Mouse (Mus musculus): ENCODE results near the gene Adgrd1. TPM values are rescaled to one million over a fixed set of nuclear protein-coding genes. Genes with fewer than 3 reads are reported as not detected.

Gene Adgrd1
- total RNA-seq, 1 experiment from 2014 or later: 0.96 TPM

DNA sequence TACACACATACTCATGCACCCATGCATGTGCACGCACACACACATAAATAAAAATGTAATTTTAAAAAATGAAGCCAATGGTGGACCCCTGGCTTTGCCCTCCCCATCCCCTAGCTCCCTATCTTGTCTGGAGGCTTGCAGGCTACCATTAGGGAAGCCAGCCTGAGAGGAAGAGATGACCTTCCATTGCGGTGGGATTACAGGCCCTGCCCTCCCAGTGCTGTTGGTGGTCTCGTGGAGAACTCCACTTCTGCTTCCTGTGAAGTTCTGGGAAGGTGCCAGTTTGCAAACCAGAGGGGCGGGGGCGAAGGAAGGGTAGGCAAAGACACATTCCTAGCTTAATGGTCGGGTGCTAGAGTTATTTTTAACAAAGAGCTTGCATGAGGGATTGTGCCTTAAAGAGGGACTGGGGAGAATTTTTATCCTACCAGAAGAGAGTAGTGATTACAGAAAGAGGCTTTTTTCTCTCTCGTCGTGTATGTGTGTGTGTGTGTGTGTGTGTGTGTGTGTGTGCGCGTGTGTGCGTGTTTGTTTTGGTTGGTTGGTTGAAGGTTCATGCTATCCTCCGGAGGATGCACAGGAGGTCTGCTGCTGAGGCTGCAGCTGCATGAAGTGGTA, 50.5 kb downstream of the Adgrd1 start:
- ATAC-seq (replicated peaks; ENCODE audit: low read depth, poor library complexity, severe bottlenecking): peak; percentile 82

DNA sequence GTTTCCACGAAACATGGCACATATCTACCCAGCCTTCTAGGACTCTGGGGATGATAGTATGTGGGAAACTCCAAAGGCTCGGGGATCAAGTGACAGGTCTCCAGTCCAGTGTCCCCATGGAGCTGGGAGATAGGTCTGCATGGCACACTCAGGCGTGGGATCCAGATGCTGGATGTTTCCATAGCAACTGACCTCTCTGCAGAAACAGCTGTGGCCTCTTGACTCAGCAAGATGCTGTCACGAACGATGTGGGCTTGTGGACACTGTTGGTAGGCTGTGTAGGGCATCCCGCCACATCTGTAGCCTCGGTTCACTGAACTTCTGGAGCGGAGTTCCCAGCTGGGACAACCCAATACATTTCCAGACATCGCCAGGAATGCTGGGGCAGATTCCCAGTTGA, 51.9 kb downstream of the Adgrd1 start:
- no peak for ATAC-seq (replicated peaks; ENCODE audit: low read depth, poor library complexity, severe bottlenecking)

DNA sequence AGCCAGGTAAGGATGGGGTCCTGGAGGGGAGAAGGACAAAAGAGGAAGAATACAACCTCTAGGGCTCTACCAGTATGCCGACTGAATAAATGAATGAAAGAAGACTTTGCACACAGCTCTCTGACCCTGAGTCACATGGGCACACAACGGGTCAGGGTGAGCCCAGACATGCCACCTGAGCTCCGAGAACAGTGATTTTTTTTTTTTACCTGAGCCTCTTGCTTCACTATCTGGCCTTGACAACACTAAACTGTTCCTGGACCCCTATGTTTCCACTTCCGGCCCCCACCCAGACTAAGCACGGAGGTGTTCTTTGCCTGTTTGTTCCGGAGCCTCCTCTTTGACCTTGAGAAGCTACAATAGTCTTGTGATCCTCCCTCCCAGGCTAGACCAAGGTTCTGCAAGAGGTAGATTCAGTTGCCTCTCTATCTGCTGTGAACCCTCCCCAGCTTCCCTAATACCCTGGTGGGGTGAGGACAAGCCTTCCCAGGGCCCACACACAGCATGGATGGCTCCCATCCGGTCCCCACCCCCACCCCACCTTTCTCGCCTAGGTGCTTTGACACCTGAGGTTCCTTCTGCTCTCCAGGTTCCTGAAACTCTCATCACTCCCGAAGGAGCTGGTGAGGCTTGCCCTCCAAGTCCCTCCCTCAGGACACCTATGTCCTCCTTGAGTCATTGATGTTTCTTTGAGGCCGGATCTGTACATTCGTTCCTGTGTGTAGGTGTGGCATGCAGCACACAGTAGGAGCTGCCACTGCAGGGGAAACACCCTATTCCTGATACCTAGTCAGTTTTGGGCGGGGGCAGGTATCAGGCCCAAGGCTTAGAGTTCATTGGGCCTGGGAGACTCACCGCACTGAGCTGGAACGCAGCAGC, 58.7 kb downstream of the Adgrd1 start:
- ATAC-seq (replicated peaks; ENCODE audit: low read depth, poor library complexity, severe bottlenecking): no peak

DNA sequence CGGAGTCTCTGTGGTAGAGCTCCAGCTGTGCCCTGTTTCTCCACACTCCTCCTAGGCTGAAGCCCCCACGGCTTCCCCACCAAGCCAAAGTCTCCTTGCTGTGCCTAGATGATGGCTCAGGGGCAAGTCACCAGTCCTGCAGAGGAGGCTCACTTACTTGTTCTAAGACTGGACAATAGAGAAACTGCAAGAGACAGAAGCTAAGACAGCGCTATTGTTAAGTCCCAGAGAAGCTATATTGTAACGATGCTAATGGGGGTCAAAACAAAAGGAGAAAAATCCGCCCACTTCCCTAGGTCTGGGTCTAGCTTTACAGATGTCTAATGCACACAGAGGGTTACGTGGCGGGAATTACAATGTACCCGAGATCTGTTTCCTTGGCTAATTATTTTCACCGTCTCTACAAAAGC, 59.4 kb downstream of the Adgrd1 start:
- ATAC-seq (replicated peaks; ENCODE audit: low read depth, poor library complexity, severe bottlenecking): no peak

DNA sequence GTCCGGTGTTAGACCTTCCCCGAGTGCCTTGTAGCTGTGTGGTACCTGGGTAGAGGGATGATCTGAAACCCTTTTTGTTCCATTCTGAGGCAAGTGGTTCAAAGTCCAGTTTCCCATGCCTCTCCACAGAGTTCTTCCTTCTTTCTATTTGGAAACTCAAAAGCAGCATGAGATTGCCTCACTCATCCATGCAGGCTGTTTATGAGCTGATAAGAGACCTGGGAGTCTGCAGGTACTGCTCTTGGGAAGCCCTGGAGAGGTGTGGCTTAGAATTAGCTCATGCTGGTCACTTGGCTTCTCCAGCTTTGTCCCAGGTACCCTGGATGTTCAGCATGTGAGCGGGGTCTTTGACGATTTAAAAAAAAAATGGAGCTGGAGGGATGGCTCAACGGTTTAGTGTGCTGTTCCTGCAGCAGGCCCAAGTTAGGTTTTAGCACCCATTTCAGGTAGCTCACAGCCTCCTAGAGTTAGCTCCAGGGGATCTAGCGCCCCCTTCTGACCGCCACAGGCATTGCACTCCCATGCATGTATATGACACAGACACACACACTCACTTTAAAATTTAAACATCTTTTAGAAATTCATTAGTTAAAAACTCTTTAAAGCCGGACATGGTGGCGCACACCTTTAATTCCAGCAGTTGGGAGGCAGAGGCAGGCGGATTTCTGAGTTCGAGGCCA, 65.0 kb downstream of the Adgrd1 start:
- 0 out of 2 replicates have a peak, but pooled peaks have one; percentile 45 for ATAC-seq (replicated peaks; ENCODE audit: low read depth, poor library complexity, severe bottlenecking)

DNA sequence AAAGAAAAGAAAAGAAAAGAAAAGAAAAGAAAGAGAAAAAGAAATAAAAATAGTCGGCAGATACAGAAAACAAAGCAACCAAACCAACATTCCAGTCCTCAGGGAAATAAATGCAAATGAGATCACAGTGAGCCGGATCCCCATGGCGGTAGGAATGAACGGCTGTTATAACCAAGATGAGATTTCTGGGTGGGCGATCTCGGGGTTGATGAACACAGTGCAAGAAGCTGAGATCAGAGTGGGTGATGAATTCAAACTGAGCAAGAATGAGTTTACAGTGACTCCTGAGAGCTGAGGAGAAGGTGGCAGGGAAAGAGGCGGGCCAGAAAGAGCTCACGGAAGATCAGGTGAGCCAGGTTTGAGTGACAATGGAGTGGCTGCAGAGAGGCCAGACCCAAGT, 66.9 kb downstream of the Adgrd1 start:
- no peak for ATAC-seq (replicated peaks; ENCODE audit: low read depth, poor library complexity, severe bottlenecking)

DNA sequence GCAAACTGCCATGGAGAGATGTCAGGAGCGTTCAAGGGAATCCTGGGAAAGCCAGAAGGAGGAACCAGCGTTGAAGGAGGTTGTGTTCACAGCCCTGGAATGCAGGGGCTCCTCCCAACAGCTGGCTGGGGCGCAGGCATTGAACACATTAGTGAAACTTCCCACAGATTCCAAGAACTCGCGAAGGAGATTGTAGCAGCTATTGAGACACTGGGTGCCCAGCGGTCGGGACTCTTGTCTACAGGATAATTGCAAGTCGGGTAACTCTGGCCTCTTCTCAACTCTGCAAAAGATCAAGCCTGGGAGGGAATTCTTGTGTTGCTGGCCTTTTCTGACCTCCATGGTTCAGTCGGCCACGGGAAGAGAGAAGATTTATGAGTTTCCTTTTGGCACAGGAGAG, 67.5 kb downstream of the Adgrd1 start:
- ATAC-seq (replicated peaks; ENCODE audit: low read depth, poor library complexity, severe bottlenecking): no peak

DNA sequence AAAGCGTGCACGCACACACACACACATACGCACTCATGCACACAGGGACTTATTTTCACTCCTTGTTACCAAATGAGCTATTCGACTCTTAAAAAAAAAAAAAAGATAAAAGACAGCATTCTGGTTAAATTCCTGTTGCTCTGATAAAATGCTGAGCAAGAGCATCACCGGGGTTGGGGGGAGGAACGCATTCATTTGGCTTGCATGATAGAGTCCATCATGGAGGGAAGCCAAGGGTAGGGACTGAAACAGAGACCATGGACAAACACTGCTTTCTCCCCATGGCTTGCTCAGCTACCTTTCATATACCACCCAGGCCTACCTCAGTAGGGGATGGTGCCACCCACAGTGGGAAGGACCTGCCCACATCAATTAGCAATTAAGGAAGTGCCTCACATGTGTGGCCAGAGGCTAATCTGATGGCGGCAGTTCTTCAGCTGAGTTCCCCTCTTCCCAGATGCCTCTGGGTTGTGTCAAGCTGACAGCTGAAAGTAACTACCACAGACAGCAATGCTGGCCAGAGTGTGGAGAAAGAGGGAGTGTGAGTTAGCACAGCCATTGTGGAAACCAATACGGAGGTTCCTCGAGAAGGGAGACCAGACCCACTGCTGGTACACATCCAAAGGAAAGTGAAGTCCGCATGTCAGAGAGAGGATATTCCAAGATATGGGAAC, 68.5 kb downstream of the Adgrd1 start:
- ATAC-seq (replicated peaks; ENCODE audit: low read depth, poor library complexity, severe bottlenecking): peak; percentile 63

DNA sequence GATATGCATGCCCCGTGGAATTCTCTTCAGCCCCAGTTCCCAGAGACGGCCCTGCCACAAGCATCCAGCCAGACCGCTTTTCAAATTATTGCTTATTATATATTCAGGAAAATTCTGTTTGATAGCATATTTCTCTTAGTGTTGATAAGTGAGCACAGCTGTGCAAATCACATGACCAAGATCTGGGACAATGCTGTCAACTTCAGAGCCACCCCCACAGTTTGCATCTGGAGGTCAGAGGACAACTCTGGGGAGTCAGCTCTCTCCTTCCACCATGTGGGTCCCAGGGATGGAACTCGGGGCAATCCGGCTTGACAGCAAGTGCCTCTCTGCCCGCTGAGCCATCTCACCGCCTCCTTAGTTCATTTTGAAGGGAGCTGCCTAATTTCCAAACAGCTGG, 69.0 kb downstream of the Adgrd1 start:
- ATAC-seq (replicated peaks; ENCODE audit: low read depth, poor library complexity, severe bottlenecking): no peak

DNA sequence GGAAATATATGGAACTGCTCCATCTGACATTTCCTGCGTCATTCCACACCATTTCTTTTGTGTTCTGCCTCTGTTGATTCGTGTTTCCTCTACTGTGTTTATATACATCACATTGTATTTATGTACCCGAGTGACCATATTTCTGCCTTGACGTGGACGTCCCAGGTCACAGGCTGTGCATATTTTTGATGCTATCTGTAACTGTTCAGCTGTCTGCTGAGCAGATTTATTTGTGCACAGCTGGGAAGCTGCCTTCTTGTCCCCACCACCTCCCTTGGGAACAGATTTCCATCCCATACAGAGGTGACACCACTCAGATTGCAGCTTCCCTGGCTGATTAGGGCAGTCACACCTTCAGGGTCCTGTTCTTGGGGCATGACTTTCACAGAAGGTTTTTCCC, 72.5 kb downstream of the Adgrd1 start:
- no peak for ATAC-seq (replicated peaks; ENCODE audit: low read depth, poor library complexity, severe bottlenecking)

DNA sequence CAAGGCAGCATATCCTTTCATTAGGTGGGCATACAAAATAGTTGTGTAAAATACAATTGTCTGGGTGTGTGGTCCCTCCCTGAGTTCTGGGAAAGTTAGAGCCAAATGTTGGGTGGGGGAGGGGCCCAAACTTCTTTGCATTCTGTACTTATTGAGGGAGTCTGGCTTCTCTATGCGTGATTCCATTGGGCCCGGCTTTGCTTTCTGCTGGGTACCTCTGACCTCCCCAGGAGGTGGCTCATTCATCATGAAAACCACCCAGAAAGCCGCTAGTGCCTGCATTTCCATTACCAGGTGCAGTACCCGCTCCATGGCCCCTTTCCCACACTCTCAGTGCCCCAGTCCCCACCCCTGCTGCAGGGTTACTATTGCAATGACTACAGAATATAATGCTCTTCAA, 73.0 kb downstream of the Adgrd1 start:
- ATAC-seq (replicated peaks; ENCODE audit: low read depth, poor library complexity, severe bottlenecking): no peak

DNA sequence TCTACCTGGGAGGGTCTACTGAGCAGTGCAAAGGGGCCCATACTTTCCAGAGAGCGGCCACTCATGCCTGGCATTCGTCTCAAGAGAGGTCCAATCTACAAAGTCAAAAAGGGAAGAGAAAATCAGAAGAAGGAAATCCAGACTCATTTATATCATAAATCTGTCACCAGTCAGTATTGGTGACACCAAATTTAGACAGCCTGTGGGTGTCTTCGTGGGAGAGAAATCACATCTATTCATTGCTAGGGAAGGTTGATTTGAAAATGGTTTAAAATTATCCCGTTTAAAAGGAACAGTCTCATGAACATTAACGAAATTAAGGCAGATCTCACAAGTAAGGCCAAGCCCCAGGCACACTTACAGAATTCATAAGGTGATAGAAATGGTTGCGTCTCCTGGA, 76.0 kb downstream of the Adgrd1 start:
- ATAC-seq (replicated peaks; ENCODE audit: low read depth, poor library complexity, severe bottlenecking): no peak

DNA sequence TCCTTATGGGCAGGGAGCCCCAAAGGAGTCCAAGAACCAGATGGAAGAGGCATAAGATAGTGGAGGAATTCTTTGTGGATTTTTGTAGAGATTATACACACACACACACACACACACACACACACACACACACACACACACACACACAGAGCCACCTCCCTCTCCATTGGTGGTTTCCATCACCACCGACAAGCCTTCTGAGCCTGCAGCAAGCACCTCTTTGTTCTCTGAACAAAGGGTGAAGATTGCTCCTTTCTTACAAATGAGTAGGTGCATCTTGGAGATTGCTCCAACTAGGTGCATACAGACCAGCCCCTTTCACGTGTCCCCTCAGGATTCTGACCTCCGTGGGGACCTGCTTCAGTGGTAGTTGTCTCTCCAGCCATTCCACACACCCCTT, 79.4 kb downstream of the Adgrd1 start:
- no peak for ATAC-seq (replicated peaks; ENCODE audit: low read depth, poor library complexity, severe bottlenecking)

DNA sequence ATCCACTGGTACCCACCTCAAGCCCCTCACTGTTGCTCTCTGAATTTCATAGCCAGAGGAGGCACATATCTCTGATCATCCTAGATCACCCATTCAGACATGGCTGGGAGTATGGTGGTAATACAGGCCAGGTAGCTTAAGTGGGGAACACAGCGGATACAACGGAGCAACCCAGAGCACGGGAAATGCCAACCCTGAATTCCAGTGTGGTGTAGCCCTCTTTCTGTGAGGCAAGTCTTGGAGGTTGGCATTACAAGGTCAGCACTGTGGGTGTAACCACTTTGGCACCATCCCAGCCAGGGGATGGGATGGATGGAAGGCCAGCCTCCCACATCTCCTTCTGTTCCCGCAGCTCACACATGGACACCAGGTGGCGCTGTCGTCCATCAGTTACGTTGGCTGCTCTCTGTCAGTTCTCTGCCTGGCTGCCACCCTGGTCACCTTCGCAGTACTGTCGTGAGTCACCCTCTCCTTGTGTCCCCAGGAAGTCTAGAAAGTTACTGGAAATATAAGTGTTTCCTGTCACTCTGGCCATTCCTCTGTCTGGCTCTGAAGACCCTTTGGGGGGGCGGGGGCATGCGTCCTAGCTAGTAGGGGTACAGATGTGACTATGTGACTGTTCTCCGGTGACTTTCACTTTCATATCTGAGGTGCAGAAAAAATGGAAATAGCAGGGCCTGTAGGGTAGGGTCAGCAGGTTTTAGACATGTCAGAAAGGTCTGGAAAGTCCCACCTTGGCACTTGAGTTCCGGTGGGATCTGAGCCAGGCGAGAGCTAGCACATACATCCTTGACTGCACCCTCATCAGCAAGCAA, 81.4 kb downstream of the Adgrd1 start:
- peak; percentile 96 for ATAC-seq (replicated peaks; ENCODE audit: low read depth, poor library complexity, severe bottlenecking)

DNA sequence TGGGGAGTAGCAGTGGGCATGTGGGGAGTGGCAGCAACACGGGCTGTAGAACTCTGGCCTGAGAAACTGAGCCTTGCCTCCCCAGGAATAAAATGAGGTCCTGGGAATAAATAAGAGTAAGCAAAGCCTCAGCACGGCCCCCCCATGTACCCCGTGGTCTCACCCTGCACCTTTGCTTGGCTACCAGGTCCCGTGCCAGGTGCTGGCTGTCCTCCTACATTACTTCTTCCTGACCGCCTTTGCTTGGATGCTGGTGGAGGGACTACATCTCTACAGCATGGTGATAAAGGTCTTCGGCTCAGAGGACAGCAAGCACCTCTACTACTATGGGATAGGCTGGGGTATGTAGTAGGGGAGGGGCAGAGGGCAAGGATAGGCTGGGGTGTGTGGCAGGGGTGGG, 82.8 kb downstream of the Adgrd1 start:
- no peak for ATAC-seq (replicated peaks; ENCODE audit: low read depth, poor library complexity, severe bottlenecking)

DNA sequence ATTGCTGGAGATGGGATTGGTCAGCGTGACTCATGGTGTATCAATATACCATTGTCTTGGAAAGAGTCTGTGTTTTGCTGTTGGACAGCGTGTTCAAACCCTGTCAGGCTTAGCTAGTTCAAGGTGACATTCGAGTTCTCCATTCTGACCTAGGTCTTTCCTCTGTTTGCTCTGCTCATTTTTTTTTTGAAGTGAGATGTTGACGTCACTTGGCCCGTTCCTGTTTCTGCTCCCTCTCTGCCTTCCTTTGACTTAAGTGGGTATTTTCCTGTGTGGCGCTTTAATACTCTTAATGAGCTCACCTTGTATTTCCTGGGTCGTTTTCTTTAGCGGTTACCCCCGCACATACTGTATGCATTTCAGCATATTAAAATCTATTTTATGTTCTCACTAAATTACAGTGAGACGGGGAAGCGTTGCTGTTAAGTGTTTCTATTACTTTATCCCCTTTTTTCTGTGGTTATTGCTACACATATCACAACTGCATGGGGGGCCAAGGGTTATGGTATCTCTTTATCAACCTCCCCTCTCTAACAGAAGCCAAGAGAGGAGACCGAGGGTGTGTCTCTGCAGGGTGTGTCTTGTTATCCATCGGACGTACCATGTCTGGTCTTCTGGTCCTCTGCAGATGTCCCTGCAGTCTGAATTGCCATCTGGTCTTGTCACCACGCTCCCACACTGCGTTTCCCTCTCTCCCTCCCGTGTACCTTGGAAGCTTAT, 83.6 kb downstream of the Adgrd1 start:
- ATAC-seq (replicated peaks; ENCODE audit: low read depth, poor library complexity, severe bottlenecking): no peak

DNA sequence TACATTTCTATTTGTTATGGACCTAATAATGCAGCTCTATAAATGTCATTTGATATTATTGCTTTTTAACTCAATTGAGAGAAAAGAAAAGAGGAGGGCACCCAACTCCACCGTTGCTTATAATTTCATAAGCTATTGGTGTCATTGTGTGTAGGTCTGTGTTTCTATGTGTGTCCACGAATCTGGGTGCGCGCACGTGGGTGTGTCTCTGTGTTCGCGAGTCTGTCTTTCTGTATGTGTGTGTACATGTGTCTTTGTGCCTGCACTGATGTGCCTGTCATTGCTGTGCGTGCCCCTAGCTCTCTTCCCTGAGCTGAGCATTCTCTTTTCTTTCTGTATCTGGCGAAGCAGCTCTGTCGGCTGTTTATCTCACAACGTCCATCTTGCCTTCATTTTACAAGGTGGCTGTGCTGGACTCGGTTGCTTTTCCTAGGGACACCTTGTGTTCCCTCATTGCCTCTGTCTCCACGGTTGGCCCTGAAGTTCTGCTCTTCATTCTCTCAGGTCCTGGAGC, 84.2 kb downstream of the Adgrd1 start:
- ATAC-seq (replicated peaks; ENCODE audit: low read depth, poor library complexity, severe bottlenecking): no peak

DNA sequence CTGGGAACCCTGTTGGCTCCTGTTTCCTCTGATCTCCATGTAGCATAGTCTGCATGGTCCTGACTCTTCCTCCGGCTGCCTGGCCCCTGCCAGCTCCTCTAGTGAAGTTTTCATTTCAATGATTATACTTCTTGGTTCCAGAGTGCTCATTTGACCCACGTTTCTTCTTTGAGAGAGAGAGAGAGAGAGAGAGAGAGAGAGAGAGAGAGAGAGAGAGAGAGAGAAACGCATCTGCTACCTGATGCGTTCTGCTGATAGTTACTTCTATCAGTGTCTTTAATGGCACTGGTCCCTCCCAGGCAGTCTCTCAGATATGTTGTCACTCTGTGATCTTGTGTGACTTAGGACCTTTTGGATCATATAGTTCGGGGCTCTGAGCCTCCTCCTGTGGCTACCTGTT, 84.9 kb downstream of the Adgrd1 start:
- ATAC-seq (replicated peaks; ENCODE audit: low read depth, poor library complexity, severe bottlenecking): no peak

DNA sequence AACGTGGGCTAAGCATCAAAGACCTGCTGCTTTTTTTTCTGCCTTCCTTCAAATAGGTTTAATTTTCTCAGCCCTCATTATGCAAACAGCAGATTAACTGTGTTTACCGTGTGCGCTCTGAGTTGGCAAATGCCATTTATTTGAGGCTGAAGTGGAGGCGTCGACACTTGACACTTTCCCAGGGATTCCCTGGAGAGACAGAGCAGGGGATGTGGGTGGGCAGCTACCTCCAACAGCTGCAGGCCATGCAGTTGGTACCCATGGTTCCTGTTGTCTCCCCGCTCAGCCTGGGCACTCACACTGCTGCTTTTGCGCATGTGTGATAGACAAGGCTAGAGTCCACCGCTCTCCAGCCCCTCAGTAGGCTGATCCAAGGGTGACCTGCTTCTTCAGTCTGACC, 86.0 kb downstream of the Adgrd1 start:
- ATAC-seq (replicated peaks; ENCODE audit: low read depth, poor library complexity, severe bottlenecking): no peak
